Mouse (Mus musculus): ENCODE results near the gene Nsdhl.

DNA sequence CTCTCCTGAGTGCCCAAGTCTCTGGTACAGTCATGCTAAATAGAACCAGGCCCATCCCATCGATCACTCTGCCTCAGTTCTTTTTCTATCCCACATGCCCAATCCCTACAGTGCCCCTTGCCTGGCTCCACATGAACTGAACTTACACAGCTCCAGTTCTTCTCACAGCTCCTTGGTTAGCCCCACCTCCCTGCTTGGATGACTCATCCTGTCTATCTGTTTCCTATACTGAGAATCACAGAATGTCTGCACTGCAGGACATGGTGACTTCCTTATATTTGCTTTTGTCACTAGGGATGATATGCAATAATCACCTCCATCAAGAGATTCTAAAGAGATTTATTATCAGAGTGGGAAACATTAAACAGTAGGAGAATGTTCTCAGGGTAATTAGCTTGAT, 6.7 kb upstream of the Nsdhl start:
- TF ChIP-seq GABPA (IDR thresholded peaks at IDR 0.05; ENCODE audit: low read depth, low read length) (no peak), RAD21 (IDR thresholded peaks at IDR 0.05; ENCODE audit: low read depth, low read length) (no peak), EP300 (IDR thresholded peaks at IDR 0.05; ENCODE audit: low read depth in 1 of 2, low read length in 2 of 2) (peak in 1 of 2 experiments; percentile 50; a peak in 1 of 4 replicates), UBTF (IDR thresholded peaks at IDR 0.05; ENCODE audit: borderline replicate concordance, insufficient read depth, low read depth, low read length) (no peak), MAFK (IDR thresholded peaks at IDR 0.05; ENCODE audit: borderline replicate concordance, low read depth, low read length) (no peak), CTCF (IDR thresholded peaks at IDR 0.05 in 2 of 3, conservative IDR thresholded peaks at IDR 0.05 in 1 of 3; ENCODE audit: control insufficient read depth in 1 of 3, insufficient read depth in 1 of 3, low read depth in 2 of 3, low read length in 3 of 3, poor library complexity in 1 of 3, severe bottlenecking in 1 of 3) (no peak), MEF2A (IDR thresholded peaks at IDR 0.05; ENCODE audit: extremely low read depth, insufficient replicate concordance, low read depth, low read length, poor library complexity, severe bottlenecking) (no peak), GATA1 (IDR thresholded peaks at IDR 0.05; ENCODE audit: low read depth, low read length) (peak; percentile 33; the same call in 1 of the 2 replicates), ZMIZ1 (IDR thresholded peaks at IDR 0.05; ENCODE audit: low read depth, low read length) (no peak), TBP (IDR thresholded peaks at IDR 0.05; ENCODE audit: low read depth, low read length) (no peak), MXI1 (IDR thresholded peaks at IDR 0.05; ENCODE audit: low read depth, low read length) (no peak)

Data from MEL (cell line).